Mouse (Mus musculus): ENCODE data around the gene P2ry2. TPM values are rescaled to one million over a fixed set of nuclear protein-coding genes. Genes with fewer than 3 reads are reported as not detected.

The P2ry2 gene
- polyA plus RNA-seq, 1 experiment: 4.5 TPM

DNA sequence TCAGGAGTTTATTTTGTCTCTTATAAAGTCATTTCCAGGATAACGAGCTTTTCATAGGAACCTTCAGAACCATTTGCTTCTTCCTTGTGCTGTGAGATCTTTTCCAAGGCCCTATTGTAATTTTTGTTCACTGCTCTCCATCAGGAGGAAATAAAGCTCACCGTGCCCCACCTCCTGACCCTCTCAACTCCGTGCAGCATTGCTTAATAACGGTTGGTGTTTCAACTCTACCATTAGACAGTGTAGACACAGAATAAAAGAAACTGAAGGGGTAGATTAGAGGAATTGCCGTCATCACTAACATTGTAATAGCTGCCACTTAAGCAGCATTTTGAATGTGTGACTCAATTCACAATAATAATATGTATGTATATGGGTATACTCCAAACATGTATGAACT is 14.2 kb upstream of the P2ry2 start:
- no peak overlapping the region for H3K4me3 ChIP-seq (ENCODE audit: insufficient read depth, poor library complexity, severe bottlenecking)
- H3ac ChIP-seq (ENCODE audit: control insufficient read depth, insufficient read length, low read depth): no peak overlapping the region
- no peaks in the 10 kb centered on the region for H3K27me3 ChIP-seq (ENCODE audit: control insufficient read depth, insufficient read depth, insufficient read length)
- H3K36me3 ChIP-seq (ENCODE audit: control insufficient read depth, insufficient read depth): no peaks in the 10 kb centered on the region
- TF ChIP-seq CEBPB (IDR thresholded peaks at IDR 0.05; ENCODE audit: low read depth) (no peak), MAX (IDR thresholded peaks at IDR 0.05) (no peak), CTCF (IDR thresholded peaks at IDR 0.05; ENCODE audit: control insufficient read depth, insufficient read depth, insufficient read length) (no peak), FOSL1 (IDR thresholded peaks at IDR 0.05; ENCODE audit: insufficient read depth, low read length, poor library complexity, severe bottlenecking) (no peak), MYOG (IDR thresholded peaks at IDR 0.05; ENCODE audit: control insufficient read depth, extremely low read depth, insufficient read length) (no peak), MYOD1 (IDR thresholded peaks at IDR 0.05; ENCODE audit: control insufficient read depth, insufficient read length, low read depth) (no peak), USF1 (IDR thresholded peaks at IDR 0.05; ENCODE audit: low read depth) (no peak)
- no peaks in the 10 kb centered on the region for H3K79me3 ChIP-seq (ENCODE audit: low read depth)
- H3K79me2 ChIP-seq (ENCODE audit: control insufficient read depth, insufficient read depth): no peaks in the 10 kb centered on the region

DNA sequence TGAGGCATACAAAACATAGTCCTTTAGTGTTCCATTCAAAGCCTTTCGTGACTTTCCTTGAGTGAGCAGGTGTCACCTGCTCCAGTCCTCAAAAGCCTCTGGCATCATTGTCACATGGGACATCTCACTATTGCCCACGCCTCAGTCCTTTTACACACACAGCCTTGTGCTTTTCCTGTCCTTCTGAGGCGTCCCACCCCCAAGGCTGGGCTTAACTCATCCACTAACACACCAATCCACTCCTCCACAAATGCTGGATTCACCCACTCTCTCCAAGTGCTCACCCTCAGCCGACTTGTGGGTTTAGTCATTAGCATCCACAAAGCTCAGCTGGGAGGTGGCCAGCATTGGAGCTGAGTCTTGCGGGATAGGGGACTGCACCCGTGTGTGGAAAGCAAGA is 4.8 kb upstream of the P2ry2 start:
- Histone ChIP-seq H3K79me2 (ENCODE audit: control insufficient read depth, insufficient read depth) (no peaks in the 10 kb centered on the region), H3K4me3 (ENCODE audit: insufficient read depth, poor library complexity, severe bottlenecking) (no peak overlapping the region), H3K36me3 (ENCODE audit: control insufficient read depth, insufficient read depth) (no peaks in the 10 kb centered on the region), H3K79me3 (ENCODE audit: low read depth) (no peaks in the 10 kb centered on the region), H3K27me3 (ENCODE audit: control insufficient read depth, insufficient read depth, insufficient read length) (no peaks in the 10 kb centered on the region), H3ac (ENCODE audit: control insufficient read depth, insufficient read length, low read depth) (no peak overlapping the region)
- TF ChIP-seq CTCF (IDR thresholded peaks at IDR 0.05; ENCODE audit: control insufficient read depth, insufficient read depth, insufficient read length) (no peak), MYOG (IDR thresholded peaks at IDR 0.05; ENCODE audit: control insufficient read depth, extremely low read depth, insufficient read length) (no peak), FOSL1 (IDR thresholded peaks at IDR 0.05; ENCODE audit: insufficient read depth, low read length, poor library complexity, severe bottlenecking) (no peak)

DNA sequence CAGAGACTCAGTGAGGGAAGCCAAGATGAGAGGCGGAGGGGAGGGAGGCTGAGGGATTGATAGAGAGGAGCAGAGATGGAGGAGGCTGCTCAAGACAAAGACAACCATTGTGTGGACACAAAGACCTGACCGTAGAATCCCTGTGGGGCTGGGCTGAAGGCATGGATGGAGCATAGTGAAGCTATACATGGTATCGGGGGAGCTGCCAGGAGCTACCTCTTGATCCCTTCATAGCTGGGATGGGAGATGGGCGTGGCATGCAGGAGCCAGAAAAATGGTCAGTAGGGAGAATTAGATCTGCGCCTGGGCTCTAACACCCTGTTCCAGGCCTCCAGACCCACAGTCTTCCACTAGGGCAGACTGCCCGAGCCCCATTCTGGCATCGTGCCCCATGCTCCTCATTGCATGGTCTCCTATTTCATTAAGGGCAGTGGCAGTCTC is 4.4 kb upstream of the P2ry2 start:
- no peaks in the 10 kb centered on the region for H3K79me3 ChIP-seq (ENCODE audit: low read depth)
- TF ChIP-seq FOSL1 (IDR thresholded peaks at IDR 0.05; ENCODE audit: insufficient read depth, low read length, poor library complexity, severe bottlenecking) (no peak), MAX (IDR thresholded peaks at IDR 0.05) (no peak), CEBPB (IDR thresholded peaks at IDR 0.05; ENCODE audit: low read depth) (no peak), USF1 (IDR thresholded peaks at IDR 0.05; ENCODE audit: low read depth) (no peak), MYOG (IDR thresholded peaks at IDR 0.05; ENCODE audit: control insufficient read depth, extremely low read depth, insufficient read length) (no peak), CTCF (IDR thresholded peaks at IDR 0.05; ENCODE audit: control insufficient read depth, insufficient read depth, insufficient read length) (no peak), MYOD1 (IDR thresholded peaks at IDR 0.05; ENCODE audit: control insufficient read depth, insufficient read length, low read depth) (no peak)
- H3K4me3 ChIP-seq (ENCODE audit: insufficient read depth, poor library complexity, severe bottlenecking): no peak overlapping the region
- no peaks in the 10 kb centered on the region for H3K27me3 ChIP-seq (ENCODE audit: control insufficient read depth, insufficient read depth, insufficient read length)
- no peaks in the 10 kb centered on the region for H3K79me2 ChIP-seq (ENCODE audit: control insufficient read depth, insufficient read depth)
- no peaks in the 10 kb centered on the region for H3K36me3 ChIP-seq (ENCODE audit: control insufficient read depth, insufficient read depth)
- no peak overlapping the region for H3ac ChIP-seq (ENCODE audit: control insufficient read depth, insufficient read length, low read depth)

DNA sequence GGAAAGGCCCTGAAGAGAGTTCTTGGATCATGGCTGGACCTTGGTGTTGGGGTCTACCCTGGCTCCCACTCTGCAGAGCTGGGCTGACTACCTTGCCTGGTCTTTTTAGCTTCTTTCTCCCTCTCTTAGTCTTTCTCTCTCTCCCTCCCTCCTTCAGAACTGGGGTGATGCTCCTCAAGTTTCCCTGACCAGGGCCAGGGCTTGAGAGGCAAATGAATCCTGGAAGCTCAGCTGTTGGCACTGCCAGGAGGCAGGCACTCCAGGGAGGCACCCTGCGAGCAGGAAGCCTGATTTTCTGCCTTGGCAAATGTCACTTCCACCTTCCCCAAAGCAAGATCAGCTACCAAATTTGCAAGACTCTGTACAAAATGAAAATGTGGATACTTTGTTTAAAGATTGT is 2.3 kb upstream of the P2ry2 start:
- TF ChIP-seq MYOD1 (IDR thresholded peaks at IDR 0.05; ENCODE audit: control insufficient read depth, insufficient read length, low read depth) (no peak), FOSL1 (IDR thresholded peaks at IDR 0.05; ENCODE audit: insufficient read depth, low read length, poor library complexity, severe bottlenecking) (no peak), USF1 (IDR thresholded peaks at IDR 0.05; ENCODE audit: low read depth) (no peak), MAX (IDR thresholded peaks at IDR 0.05) (no peak), CTCF (IDR thresholded peaks at IDR 0.05; ENCODE audit: control insufficient read depth, insufficient read depth, insufficient read length) (no peak), MYOG (IDR thresholded peaks at IDR 0.05; ENCODE audit: control insufficient read depth, extremely low read depth, insufficient read length) (no peak), CEBPB (IDR thresholded peaks at IDR 0.05; ENCODE audit: low read depth) (no peak)
- Histone ChIP-seq H3K27me3 (ENCODE audit: control insufficient read depth, insufficient read depth, insufficient read length) (no peaks in the 10 kb centered on the region), H3ac (ENCODE audit: control insufficient read depth, insufficient read length, low read depth) (no peak overlapping the region), H3K4me3 (ENCODE audit: insufficient read depth, poor library complexity, severe bottlenecking) (no peak overlapping the region), H3K36me3 (ENCODE audit: control insufficient read depth, insufficient read depth) (no peaks in the 10 kb centered on the region), H3K79me2 (ENCODE audit: control insufficient read depth, insufficient read depth) (no peaks in the 10 kb centered on the region), H3K79me3 (ENCODE audit: low read depth) (no peaks in the 10 kb centered on the region)

DNA sequence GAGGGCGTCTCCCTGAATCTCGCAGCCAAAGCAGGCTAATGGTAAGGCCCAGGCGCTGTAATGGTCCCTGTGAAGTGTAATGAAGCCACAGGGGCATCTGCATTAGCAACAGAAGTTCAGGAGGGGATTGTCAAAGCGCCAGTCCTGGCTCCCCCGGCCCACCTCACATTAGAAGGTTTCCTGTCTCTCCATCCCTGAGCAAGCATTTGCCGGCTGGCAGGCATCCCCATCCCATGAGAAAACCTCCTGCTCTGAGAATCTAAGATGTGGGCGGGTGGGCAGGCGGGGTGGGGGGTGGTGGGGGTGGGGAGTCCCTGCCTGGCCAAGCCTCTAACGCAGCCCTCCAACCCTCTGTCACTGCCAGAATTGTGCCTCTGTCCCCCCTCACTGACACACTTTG is 1.4 kb upstream of the P2ry2 start:
- H3K27me3 ChIP-seq (ENCODE audit: control insufficient read depth, insufficient read depth, insufficient read length): no peaks in the 10 kb centered on the region

DNA sequence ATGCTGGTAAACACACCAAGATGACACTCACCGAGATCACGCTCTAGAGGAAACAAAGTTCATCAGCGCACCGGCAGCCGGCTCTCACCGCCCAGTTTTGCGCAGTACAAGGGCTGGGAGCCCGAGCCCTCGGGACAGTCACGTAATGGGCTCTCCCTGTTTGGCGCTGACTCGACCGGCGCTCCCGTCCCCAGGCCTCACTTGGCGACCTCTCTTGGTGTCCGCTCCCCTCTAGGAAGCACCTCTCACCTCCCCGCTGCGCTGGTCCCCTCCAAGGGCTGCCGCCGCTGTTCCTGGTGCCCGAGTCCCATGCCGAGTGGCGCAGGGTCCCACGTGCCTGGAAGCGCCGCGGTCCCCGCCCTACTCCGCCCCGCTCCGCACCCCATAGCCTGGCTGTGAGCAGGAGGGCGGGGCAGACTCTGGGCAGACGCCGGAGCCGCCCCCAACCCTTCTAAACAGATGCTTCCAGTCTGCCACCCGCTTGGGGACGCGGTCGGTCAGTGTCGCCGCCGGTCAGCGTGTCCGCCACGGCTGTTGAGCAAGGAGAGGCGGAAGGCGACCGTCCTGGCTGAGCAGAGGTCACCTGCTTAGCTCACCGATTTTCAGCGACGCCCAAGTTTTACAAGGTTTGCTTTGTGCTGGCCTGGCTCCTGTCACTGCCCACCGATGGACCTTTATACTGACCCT is 842 bp downstream of the P2ry2 start:
- no peak for TF ChIP-seq MAX (IDR thresholded peaks at IDR 0.05)
- TF ChIP-seq CTCF (IDR thresholded peaks at IDR 0.05; ENCODE audit: control insufficient read depth, insufficient read depth, insufficient read length): no peak
- no peak for TF ChIP-seq USF1 (IDR thresholded peaks at IDR 0.05; ENCODE audit: low read depth)
- no peak for TF ChIP-seq MYOD1 (IDR thresholded peaks at IDR 0.05; ENCODE audit: control insufficient read depth, insufficient read length, low read depth)
- TF ChIP-seq CEBPB (IDR thresholded peaks at IDR 0.05; ENCODE audit: low read depth): no peak
- TF ChIP-seq MYOG (IDR thresholded peaks at IDR 0.05; ENCODE audit: control insufficient read depth, extremely low read depth, insufficient read length): no peak
- TF ChIP-seq FOSL1 (IDR thresholded peaks at IDR 0.05; ENCODE audit: insufficient read depth, low read length, poor library complexity, severe bottlenecking): no peak
- Histone ChIP-seq H3K79me3 (ENCODE audit: low read depth) (no peaks in the 10 kb centered on the region), H3K79me2 (ENCODE audit: control insufficient read depth, insufficient read depth) (no peaks in the 10 kb centered on the region), H3K4me3 (ENCODE audit: insufficient read depth, poor library complexity, severe bottlenecking) (peak overlapping the region; percentile 21), H3K27me3 (ENCODE audit: control insufficient read depth, insufficient read depth, insufficient read length) (no peaks in the 10 kb centered on the region), H3K36me3 (ENCODE audit: control insufficient read depth, insufficient read depth) (no peaks in the 10 kb centered on the region), H3ac (ENCODE audit: control insufficient read depth, insufficient read length, low read depth) (peak overlapping the region; percentile 45)

More for the DNA sequence above, 1.4 kb upstream of the P2ry2 start:
- Histone ChIP-seq H3K79me3 (ENCODE audit: low read depth) (no peaks in the 10 kb centered on the region), H3ac (ENCODE audit: control insufficient read depth, insufficient read length, low read depth) (no peak overlapping the region), H3K79me2 (ENCODE audit: control insufficient read depth, insufficient read depth) (no peaks in the 10 kb centered on the region), H3K4me3 (ENCODE audit: insufficient read depth, poor library complexity, severe bottlenecking) (no peak overlapping the region), H3K36me3 (ENCODE audit: control insufficient read depth, insufficient read depth) (no peaks in the 10 kb centered on the region)
- TF ChIP-seq CEBPB (IDR thresholded peaks at IDR 0.05; ENCODE audit: low read depth): no peak

Measured in C2C12 (cell line).